Mouse (Mus musculus) spleen, adult 2 months (tissue): ENCODE measurements at regions not wholly inside any gene's neighbourhood (a gene's known extent, or its start where the extent isn't known, plus 50 kb on each side); places are given as distances from the start of the nearest gene placed in this dataset.

Experiments
- DNase-seq, 2 experiments: peaks; one replicate each; pipeline versions ENCODE4 v3.0.0 to v3.0.0-alpha.2; 2012 to 2021; ENCODE audit warnings: low spot score in 2 of 2, low read depth in 1 of 2
- H3K27ac ChIP-seq: fragments of 200-500 bp; 2 replicates; pipeline ENCODE4 v1.5.1; 2012; ENCODE audit warnings: low read length, inconsistent platforms; ENCODE audit not compliant: insufficient read depth
- H3K27me3 ChIP-seq: fragments of 200-500 bp; 2 replicates; pipeline ENCODE4 v1.6.1; 2012; ENCODE audit warnings: mild to moderate bottlenecking, moderate library complexity, low read length, inconsistent platforms; ENCODE audit not compliant: control insufficient read depth, insufficient read depth
- H3K36me3 ChIP-seq: fragments of 200-500 bp; 2 replicates; pipeline ENCODE4 v1.6.1; 2012; ENCODE audit warnings: mild to moderate bottlenecking, low read length, inconsistent platforms; ENCODE audit not compliant: control insufficient read depth, insufficient read depth
- H3K4me1 ChIP-seq: fragments of 200-500 bp; 2 replicates; pipeline ENCODE4 v1.6.1; 2011; ENCODE audit warnings: inconsistent platforms; ENCODE audit not compliant: control insufficient read depth, insufficient read depth, insufficient read length
- H3K4me3 ChIP-seq: fragments of 200-500 bp; 2 replicates; pipeline ENCODE4 v1.5.1; 2011; ENCODE audit warnings: mild to moderate bottlenecking, inconsistent platforms; ENCODE audit not compliant: insufficient read depth, insufficient read length; ENCODE audit errors: extremely low read depth
- CTCF ChIP-seq: fragments of 200-500 bp; IDR thresholded peaks from 2 replicates; pipeline ENCODE4 v1.5.1; 2011; ENCODE audit warnings: mild to moderate bottlenecking, inconsistent platforms; ENCODE audit not compliant: insufficient read depth, insufficient read length, insufficient replicate concordance; ENCODE audit errors: extremely low read depth
- POLR2A ChIP-seq: fragments of 200-500 bp; IDR thresholded peaks from 2 replicates; pipeline ENCODE4 v1.6.1; 2011; ENCODE audit warnings: low read depth, low read length, inconsistent platforms
- WGBS: fragments of 180-500 bp; shearing (Covaris S2); methylation state at CpG from one replicate; pipeline ENCODE4 v1.1.7; 2018; 5-methylcytosine and 5-hydroxymethylcytosine counted together

GRCm38 (mm10) chr15:36380461-36381227 is 626.9 kb downstream of the Zfp706 start:
- peaks cover 2% of the 10 kb centered on the region; the same call in 1 of the 2 replicates for H3K27me3 ChIP-seq
- 32% methylated on average over 17 of the region's 17 CpGs for WGBS
- no peaks in the 10 kb centered on the region for H3K36me3 ChIP-seq
- H3K4me3 ChIP-seq: no peak overlapping the region
- H3K4me1 ChIP-seq: no peaks in the 10 kb centered on the region
- TF ChIP-seq POLR2A (no peak), CTCF (no peak)
- no peak for DNase-seq
- H3K27ac ChIP-seq: no peak overlapping the region

GRCm38 (mm10) chr15:36378640-36379039 is 628.9 kb downstream of the Zfp706 start:
- no peak overlapping the region for H3K4me3 ChIP-seq
- H3K27me3 ChIP-seq: peaks cover 2% of the 10 kb centered on the region; the same call in 1 of the 2 replicates
- TF ChIP-seq CTCF: no peak
- DNase-seq: no peak
- no peak overlapping the region for H3K27ac ChIP-seq
- peaks cover 3% of the 10 kb centered on the region; the same call in 1 of the 2 replicates for H3K4me1 ChIP-seq
- H3K36me3 ChIP-seq: no peaks in the 10 kb centered on the region
- 81% methylated on average over 4 of the region's 4 CpGs for WGBS

GRCm38 (mm10) chr15:36376551-36376950 is 631.0 kb downstream of the Zfp706 start:
- peaks cover 3% of the 10 kb centered on the region; the same call in 1 of the 2 replicates for H3K4me1 ChIP-seq
- no peak for DNase-seq
- H3K27me3 ChIP-seq: peaks cover 2% of the 10 kb centered on the region; the same call in 1 of the 2 replicates
- WGBS: 87% methylated on average over 6 of the region's 6 CpGs
- TF ChIP-seq CTCF: no peak
- no peak for TF ChIP-seq POLR2A
- H3K4me3 ChIP-seq: no peak overlapping the region
- no peaks in the 10 kb centered on the region for H3K36me3 ChIP-seq
- H3K27ac ChIP-seq: no peak overlapping the region

GRCm38 (mm10) chr15:36375549-36375885 is 632.1 kb downstream of the Zfp706 start:
- TF ChIP-seq POLR2A (no peak), CTCF (no peak)
- no peak for DNase-seq
- 45% methylated on average over 1 of the region's 1 CpGs for WGBS
- H3K27me3 ChIP-seq: peaks cover 2% of the 10 kb centered on the region; the same call in 1 of the 2 replicates
- H3K4me3 ChIP-seq: no peak overlapping the region
- H3K4me1 ChIP-seq: peaks cover 3% of the 10 kb centered on the region; the same call in 1 of the 2 replicates
- no peak overlapping the region for H3K27ac ChIP-seq
- no peaks in the 10 kb centered on the region for H3K36me3 ChIP-seq

GRCm38 (mm10) chr15:36374732-36375548 is 632.6 kb downstream of the Zfp706 start:
- DNase-seq: no peak
- Histone ChIP-seq H3K27ac (peak overlapping the region; percentile 35; the same call in 1 of the 2 replicates), H3K4me3 (peak overlapping the region; percentile 44), H3K27me3 (no peaks in the 10 kb centered on the region), H3K36me3 (no peaks in the 10 kb centered on the region), H3K4me1 (peaks cover 3% of the 10 kb centered on the region; the same call in 1 of the 2 replicates)
- 8% methylated on average over 20 of the region's 20 CpGs for WGBS
- no peak for TF ChIP-seq CTCF
- TF ChIP-seq POLR2A: no peak

GRCm38 (mm10) chr15:36373900-36374611 is 633.5 kb downstream of the Zfp706 start:
- no peak for DNase-seq
- Histone ChIP-seq H3K4me3 (peak overlapping the region; percentile 44; the same call in 1 of the 2 replicates), H3K36me3 (no peaks in the 10 kb centered on the region), H3K27me3 (no peaks in the 10 kb centered on the region), H3K4me1 (peaks cover 3% of the 10 kb centered on the region; the same call in 1 of the 2 replicates), H3K27ac (peak overlapping the region; percentile 35; the same call in 1 of the 2 replicates)
- no peak for TF ChIP-seq POLR2A
- no peak for TF ChIP-seq CTCF
- 46% methylated on average over 11 of the region's 11 CpGs for WGBS
